Mouse (Mus musculus) liver, adult 2 months (tissue): ENCODE measurements around the gene Tmem131.

Experiments
- CTCF ChIP-seq: fragments of 200-500 bp; IDR thresholded peaks from 2 replicates; pipeline ENCODE4 v1.5.1; 2011; ENCODE audit warnings: low read depth, low read length, control low read depth
- POLR2A ChIP-seq: fragments of 200-500 bp; IDR thresholded peaks from 2 replicates; pipeline ENCODE4 v1.6.1; 2011; ENCODE audit warnings: low read length, control low read depth; ENCODE audit not compliant: insufficient read depth; ENCODE audit errors: extremely low read depth

DNA sequence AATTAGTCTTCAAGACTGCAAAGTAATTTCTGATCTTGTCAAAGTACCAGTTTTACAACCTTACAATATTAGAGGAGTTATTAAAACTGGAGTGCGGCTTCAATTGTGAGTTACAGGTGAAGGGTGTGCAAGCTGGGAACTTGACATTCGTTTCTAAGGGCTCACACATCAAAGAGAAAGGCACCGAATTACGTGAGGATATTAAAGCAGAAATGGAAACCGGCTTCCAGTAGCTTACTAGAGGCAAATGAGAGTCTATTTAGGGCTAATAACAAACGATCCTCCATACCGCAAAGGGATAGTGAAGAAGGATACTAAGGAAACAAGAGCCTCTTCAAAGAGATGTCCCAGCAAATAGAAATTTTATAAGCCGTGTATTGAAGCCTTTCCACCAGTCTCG, 5.1 kb downstream of the Tmem131 start:
- TF ChIP-seq POLR2A (no peak), CTCF (no peak)
